Mouse (Mus musculus) megakaryocyte, embryonic 14.5 days (primary cell): ENCODE measurements around the gene Nova2.

Experiments used
- FLI1 ChIP-seq: IDR thresholded peaks from 2 replicates; pipeline ENCODE4 v1.6.1; 2012; ENCODE audit warnings: low read length, inconsistent platforms, mixed read lengths
- GATA1 ChIP-seq: IDR thresholded peaks from 3 replicates; pipeline ENCODE4 v1.6.1; 2012; ENCODE audit warnings: mixed read lengths, low read length, inconsistent platforms, borderline replicate concordance

DNA sequence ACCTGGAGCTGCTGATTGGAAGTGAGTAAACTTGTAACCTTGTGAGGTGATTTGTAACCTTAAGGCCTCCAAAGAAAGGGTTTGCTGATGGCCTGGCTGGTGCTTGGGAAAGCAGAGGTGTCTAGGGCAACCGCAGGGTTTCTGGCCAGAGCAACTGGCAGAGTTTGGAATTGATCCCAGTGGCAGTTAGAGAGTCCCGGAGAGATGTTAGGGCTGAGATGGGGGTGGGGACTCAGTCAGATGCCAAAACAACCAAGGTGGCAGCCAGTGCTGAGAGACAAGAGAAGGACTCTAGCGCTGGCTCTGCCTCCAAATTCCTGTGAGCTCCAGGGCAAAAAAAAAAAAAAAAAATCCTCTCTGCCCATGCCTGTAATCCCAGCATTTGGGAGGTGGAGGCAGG, 7.8 kb upstream of the Nova2 start:
- TF ChIP-seq GATA1 = no peak
- TF ChIP-seq FLI1 = no peak
